Mouse (Mus musculus): ENCODE measurements at regions not wholly inside any gene's neighbourhood (a gene's known extent, or its start where the extent isn't known, plus 50 kb on each side); places are given as distances from the start of the nearest gene placed in this dataset.

DNA sequence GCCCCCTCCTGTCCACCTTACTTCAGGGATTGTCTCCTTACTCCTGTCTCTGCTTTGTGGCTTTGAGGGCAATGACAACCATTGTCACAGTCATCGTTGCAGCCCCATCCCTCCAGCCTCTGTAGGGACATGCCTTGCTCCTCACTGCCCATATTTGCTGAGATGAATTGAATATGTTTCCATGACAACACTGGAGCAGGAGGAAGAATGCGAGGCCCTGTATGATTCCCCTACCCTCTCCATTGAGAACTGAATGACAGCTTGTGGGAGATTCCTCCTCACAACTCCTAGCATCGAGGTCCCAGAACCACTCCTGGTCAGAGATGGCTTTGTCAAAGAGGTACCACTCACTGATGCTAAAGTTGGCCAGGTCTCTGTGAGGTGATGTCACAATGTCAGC, 132.2 kb downstream of the Kdr start:
- H3K36me3 ChIP-seq (replicated peaks in 1 of 2; ENCODE audit: control insufficient read depth in 1 of 2, insufficient read depth in 1 of 2, low read length in 1 of 2): no peaks in the 10 kb centered on the region
- TF ChIP-seq RAD21 (IDR thresholded peaks at IDR 0.05; ENCODE audit: low read depth, low read length) (no peak), USF1 (IDR thresholded peaks at IDR 0.05; ENCODE audit: low read depth, low read length) (no peak), CTCF (conservative IDR thresholded peaks at IDR 0.05 in 1 of 2, IDR thresholded peaks at IDR 0.05 in 1 of 2; ENCODE audit: low read depth in 2 of 2, low read length in 2 of 2) (no peak)
- no peaks in the 10 kb centered on the region for H3K79me2 ChIP-seq (replicated peaks; ENCODE audit: control insufficient read depth, extremely low read depth, insufficient read depth, poor library complexity, severe bottlenecking)
- H3K9ac ChIP-seq (ENCODE audit: insufficient read depth, low read depth): no peak overlapping the region
- H3K4me2 ChIP-seq (ENCODE audit: insufficient read depth, low read depth, poor library complexity, severe bottlenecking): no peak overlapping the region
- no peak for DNase-seq (ENCODE audit: extremely low read depth)
- H3K4me3 ChIP-seq (replicated peaks in 1 of 3; ENCODE audit: low read depth in 2 of 3, low read length in 2 of 3, poor library complexity in 1 of 3): no peak overlapping the region
- in situ Hi-C loops (cut with MboI; ENCODE audit: low pct_ligation_motif_present, low pct_unique_long_range_greater_than_20kb, low sequenced_read_pairs): no loop called here
- dilution Hi-C loops (cut with MboI; ENCODE audit: extremely low pct_ligation_motif_present, extremely low pct_unique_long_range_greater_than_20kb, low sequenced_read_pairs): no loop called here
- H3K9me3 ChIP-seq (replicated peaks; ENCODE audit: low read length): no peaks in the 10 kb centered on the region
- no peaks in the 10 kb centered on the region for H3K4me1 ChIP-seq (ENCODE audit: control insufficient read depth in 1 of 2, insufficient read depth in 2 of 2)
- no peaks in the 10 kb centered on the region for H3K27me3 ChIP-seq (replicated peaks)
- H3K27ac ChIP-seq (ENCODE audit: insufficient read depth, low read depth): no peak overlapping the region

DNA sequence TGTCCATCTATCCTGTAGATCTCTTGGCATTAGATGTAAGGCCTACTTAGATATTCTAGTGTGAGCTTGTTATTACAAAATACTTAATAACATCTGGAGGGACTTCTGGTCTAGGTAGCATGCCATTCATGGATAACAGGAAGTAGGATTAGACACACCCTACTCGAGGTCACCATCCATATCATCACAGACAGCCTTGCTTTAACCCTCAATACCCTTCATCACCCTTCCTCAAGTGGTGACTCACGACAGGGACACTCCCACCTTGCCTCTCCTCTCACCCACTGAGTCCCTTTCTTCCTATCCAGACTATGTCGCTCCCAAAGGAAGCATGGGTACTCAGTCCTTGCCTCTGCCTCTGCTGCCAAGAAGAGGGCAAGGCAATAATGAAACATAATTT, 134.5 kb downstream of the Kdr start:
- no peaks in the 10 kb centered on the region for H3K4me1 ChIP-seq (ENCODE audit: control insufficient read depth in 1 of 2, insufficient read depth in 2 of 2)
- no peaks in the 10 kb centered on the region for H3K27me3 ChIP-seq (replicated peaks)
- in situ Hi-C loops (cut with MboI; ENCODE audit: low pct_ligation_motif_present, low pct_unique_long_range_greater_than_20kb, low sequenced_read_pairs) (no loop called here), dilution Hi-C loops (cut with MboI; ENCODE audit: extremely low pct_ligation_motif_present, extremely low pct_unique_long_range_greater_than_20kb, low sequenced_read_pairs) (no loop called here)
- no peak overlapping the region for H3K27ac ChIP-seq (ENCODE audit: insufficient read depth, low read depth)
- H3K9ac ChIP-seq (ENCODE audit: insufficient read depth, low read depth): no peak overlapping the region
- no peaks in the 10 kb centered on the region for H3K36me3 ChIP-seq (replicated peaks in 1 of 2; ENCODE audit: control insufficient read depth in 1 of 2, insufficient read depth in 1 of 2, low read length in 1 of 2)
- no peaks in the 10 kb centered on the region for H3K9me3 ChIP-seq (replicated peaks; ENCODE audit: low read length)
- no peak for TF ChIP-seq TBP (conservative IDR thresholded peaks at IDR 0.05; ENCODE audit: low read depth, low read length)
- TF ChIP-seq ZKSCAN1 (IDR thresholded peaks at IDR 0.05; ENCODE audit: borderline replicate concordance, low read depth, low read length): no peak
- no peak for TF ChIP-seq ETS1 (conservative IDR thresholded peaks at IDR 0.05; ENCODE audit: low read depth, low read length)
- TF ChIP-seq CHD2 (IDR thresholded peaks at IDR 0.05; ENCODE audit: low read length): no peak
- TF ChIP-seq USF1 (IDR thresholded peaks at IDR 0.05; ENCODE audit: low read depth, low read length): no peak
- TF ChIP-seq TCF12 (IDR thresholded peaks at IDR 0.05; ENCODE audit: low read depth, low read length): no peak
- no peak for TF ChIP-seq ZMIZ1 (IDR thresholded peaks at IDR 0.05; ENCODE audit: low read depth, low read length)
- TF ChIP-seq SMC3 (IDR thresholded peaks at IDR 0.05; ENCODE audit: low read depth, low read length): no peak
- no peak for TF ChIP-seq E2F4 (IDR thresholded peaks at IDR 0.05; ENCODE audit: insufficient replicate concordance, low read depth, low read length)
- TF ChIP-seq POLR2AphosphoS2 (IDR thresholded peaks at IDR 0.05; ENCODE audit: low read depth, low read length): no peak
- no peak for TF ChIP-seq CTCF (conservative IDR thresholded peaks at IDR 0.05 in 1 of 2, IDR thresholded peaks at IDR 0.05 in 1 of 2; ENCODE audit: low read depth in 2 of 2, low read length in 2 of 2)
- no peak for TF ChIP-seq UBTF (IDR thresholded peaks at IDR 0.05; ENCODE audit: low read depth, low read length)
- TF ChIP-seq USF2 (conservative IDR thresholded peaks at IDR 0.05; ENCODE audit: low read depth, low read length): no peak
- no peak for TF ChIP-seq MYC (IDR thresholded peaks at IDR 0.05; ENCODE audit: low read depth, low read length)
- TF ChIP-seq JUN (IDR thresholded peaks at IDR 0.05; ENCODE audit: insufficient read depth, low read depth, low read length): no peak
- TF ChIP-seq ZNF384 (IDR thresholded peaks at IDR 0.05; ENCODE audit: low read depth, low read length): no peak
- TF ChIP-seq BHLHE40 (IDR thresholded peaks at IDR 0.05; ENCODE audit: low read depth, low read length): no peak
- no peak for TF ChIP-seq PAX5 (IDR thresholded peaks at IDR 0.05; ENCODE audit: low read length)
- no peak for TF ChIP-seq MEF2A (IDR thresholded peaks at IDR 0.05; ENCODE audit: borderline replicate concordance, low read depth, low read length)
- TF ChIP-seq KAT2A (IDR thresholded peaks at IDR 0.05; ENCODE audit: insufficient replicate concordance, low read length): no peak
- no peaks in the 10 kb centered on the region for H3K79me2 ChIP-seq (replicated peaks; ENCODE audit: control insufficient read depth, extremely low read depth, insufficient read depth, poor library complexity, severe bottlenecking)
- H3K4me2 ChIP-seq (ENCODE audit: insufficient read depth, low read depth, poor library complexity, severe bottlenecking): no peak overlapping the region
- no peak for DNase-seq (ENCODE audit: extremely low read depth)
- H3K4me3 ChIP-seq (replicated peaks in 1 of 3; ENCODE audit: low read depth in 2 of 3, low read length in 2 of 3, poor library complexity in 1 of 3): no peak overlapping the region

All from CH12.LX (cell line).